Mouse (Mus musculus): ENCODE measurements around the gene Fat1. TPM values are rescaled to one million over a fixed set of nuclear protein-coding genes. Genes with fewer than 3 reads are reported as not detected.
A peak's percentile ranks its signal among the peaks of the same experiment; 100 is the strongest.
"Not testable (repeated sequence)": the region's sequence is repeated elsewhere in the genome, so short reads cannot be mapped to it uniquely, and the experiment has no call there.

Fat1 gene
- total and polyA plus RNA-seq, 2 experiments from 2014 or later, result 10.5 to 89.5 TPM

- peak; percentile 39 for TF ChIP-seq CTCF (IDR thresholded peaks at IDR 0.05; ENCODE audit: low read depth)
- Histone ChIP-seq H3K9me3 (ENCODE audit: low read length) (no peaks in the 10 kb centered on the region), H3K27me3 (ENCODE audit: insufficient read depth, low read length) (no peaks in the 10 kb centered on the region), H3K4me1 (ENCODE audit: insufficient read depth, low read length) (no peaks in the 10 kb centered on the region), H3K4me2 (ENCODE audit: low read depth, low read length) (no peak overlapping the region), H3K9ac (replicated peaks; ENCODE audit: low read length) (no peak overlapping the region), H3K27ac (no peak overlapping the region), H3K36me3 (ENCODE audit: insufficient read depth, low read length) (0 out of 2 replicates have a peak, but pooled peaks cover 3% of the 10 kb centered on the region), H3K4me3 (ENCODE audit: low read length) (no peak overlapping the region)
- ATAC-seq (no peak), DNase-seq (ENCODE audit: low spot score) (no peak)
- WGBS, result 3% methylated on average over 2 of the region's 3 CpGs
Observed at GRCm38 (mm10) chr8:45056810-45057209, 121.6 kb downstream of the Fat1 start.

GRCm38 (mm10) chr8:45060083-45060482 lies 124.8 kb downstream of the Fat1 start:
- Histone ChIP-seq H3K9ac (replicated peaks; ENCODE audit: low read length) (no peak overlapping the region), H3K9me3 (ENCODE audit: low read length) (no peaks in the 10 kb centered on the region), H3K4me3 (ENCODE audit: low read length) (no peak overlapping the region), H3K27ac (no peak overlapping the region), H3K4me1 (ENCODE audit: insufficient read depth, low read length) (no peaks in the 10 kb centered on the region), H3K36me3 (ENCODE audit: insufficient read depth, low read length) (no peaks in the 10 kb centered on the region), H3K27me3 (ENCODE audit: insufficient read depth, low read length) (no peaks in the 10 kb centered on the region), H3K4me2 (ENCODE audit: low read depth, low read length) (no peak overlapping the region)
- no peak for ATAC-seq
- WGBS, result 85% methylated on average over 2 of the region's 2 CpGs
- no peak for TF ChIP-seq CTCF (IDR thresholded peaks at IDR 0.05; ENCODE audit: low read depth)
- DNase-seq (ENCODE audit: low spot score), result no peak

- H3K27me3 ChIP-seq (ENCODE audit: insufficient read depth, low read length), result no peaks in the 10 kb centered on the region
- H3K4me3 ChIP-seq (ENCODE audit: low read length), result no peak overlapping the region
- DNase-seq (ENCODE audit: low spot score) (no peak), ATAC-seq (no peak)
- no peak overlapping the region for H3K9ac ChIP-seq (replicated peaks; ENCODE audit: low read length)
- H3K4me2 ChIP-seq (ENCODE audit: low read depth, low read length), result no peak overlapping the region
- H3K4me1 ChIP-seq (ENCODE audit: insufficient read depth, low read length), result no peaks in the 10 kb centered on the region
- H3K9me3 ChIP-seq (ENCODE audit: low read length), result no peaks in the 10 kb centered on the region
- H3K27ac ChIP-seq, result no peak overlapping the region
- WGBS, result 92% methylated on average over 11 of the region's 11 CpGs
- TF ChIP-seq CTCF (IDR thresholded peaks at IDR 0.05; ENCODE audit: low read depth), result no peak
- H3K36me3 ChIP-seq (ENCODE audit: insufficient read depth, low read length), result no peaks in the 10 kb centered on the region
Observed at GRCm38 (mm10) chr8:45062311-45062710, 127.1 kb downstream of the Fat1 start.

GRCm38 (mm10) chr8:45062982-45063924 lies 128.0 kb downstream of the Fat1 start:
- Histone ChIP-seq H3K4me2 (ENCODE audit: low read depth, low read length) (no peak overlapping the region), H3K4me1 (ENCODE audit: insufficient read depth, low read length) (no peaks in the 10 kb centered on the region), H3K27me3 (ENCODE audit: insufficient read depth, low read length) (no peaks in the 10 kb centered on the region), H3K4me3 (ENCODE audit: low read length) (no peak overlapping the region), H3K9me3 (ENCODE audit: low read length) (no peaks in the 10 kb centered on the region), H3K36me3 (ENCODE audit: insufficient read depth, low read length) (no peaks in the 10 kb centered on the region), H3K27ac (no peak overlapping the region), H3K9ac (replicated peaks; ENCODE audit: low read length) (no peak overlapping the region)
- DNase-seq (ENCODE audit: low spot score) (no peak), ATAC-seq (no peak)
- WGBS, result 67% methylated on average over 25 of the region's 25 CpGs
- TF ChIP-seq CTCF (IDR thresholded peaks at IDR 0.05; ENCODE audit: low read depth), result no peak

GRCm38 (mm10) chr8:45064197-45064869 lies 129.1 kb downstream of the Fat1 start:
- no peaks in the 10 kb centered on the region for H3K36me3 ChIP-seq (ENCODE audit: insufficient read depth, low read length)
- H3K9me3 ChIP-seq (ENCODE audit: low read length), result no peaks in the 10 kb centered on the region
- H3K9ac ChIP-seq (replicated peaks; ENCODE audit: low read length), result no peak overlapping the region
- no peak for DNase-seq (ENCODE audit: low spot score)
- H3K27ac ChIP-seq, result no peak overlapping the region
- no peak overlapping the region for H3K4me3 ChIP-seq (ENCODE audit: low read length)
- TF ChIP-seq CTCF (IDR thresholded peaks at IDR 0.05; ENCODE audit: low read depth), result no peak
- H3K4me2 ChIP-seq (ENCODE audit: low read depth, low read length), result no peak overlapping the region
- WGBS, result 27% methylated on average over 8 of the region's 8 CpGs
- H3K27me3 ChIP-seq (ENCODE audit: insufficient read depth, low read length), result no peaks in the 10 kb centered on the region
- peak; percentile 53; the same call in 1 of the 2 replicates for ATAC-seq
- H3K4me1 ChIP-seq (ENCODE audit: insufficient read depth, low read length), result no peaks in the 10 kb centered on the region

GRCm38 (mm10) chr8:45065391-45065790 lies 130.1 kb downstream of the Fat1 start:
- H3K27me3 ChIP-seq (ENCODE audit: insufficient read depth, low read length); H3K4me2 ChIP-seq (ENCODE audit: low read depth, low read length); H3K27ac ChIP-seq; H3K4me1 ChIP-seq (ENCODE audit: insufficient read depth, low read length); DNase-seq (ENCODE audit: low spot score); ATAC-seq; H3K36me3 ChIP-seq (ENCODE audit: insufficient read depth, low read length); H3K4me3 ChIP-seq (ENCODE audit: low read length); H3K9ac ChIP-seq (replicated peaks; ENCODE audit: low read length); H3K9me3 ChIP-seq (ENCODE audit: low read length): not testable (repeated sequence)
- 100% methylated on average over 1 of the region's 1 CpGs for WGBS
